Mouse (Mus musculus): ENCODE measurements around the gene Krt14. TPM values are rescaled to one million over a fixed set of nuclear protein-coding genes. Genes with fewer than 3 reads are reported as not detected.

Krt14 gene
- total and polyA plus RNA-seq, 3 experiments, result 0.31 to 0.47 TPM; not detected in 1

- Histone ChIP-seq H3K36me3 (ENCODE audit: control insufficient read depth, insufficient read depth, low read length) (no peaks in the 10 kb centered on the region), H3K4me3 (no peak overlapping the region), H3K9ac (ENCODE audit: low read depth, low read length) (no peak overlapping the region), H3K79me2 (replicated peaks; ENCODE audit: control insufficient read depth, insufficient read depth, low read length) (no peaks in the 10 kb centered on the region), H3K27ac (no peak overlapping the region), H3K27me3 (ENCODE audit: control insufficient read depth, insufficient read depth, low read length) (no peaks in the 10 kb centered on the region), H3K4me1 (ENCODE audit: control insufficient read depth, insufficient read depth, low read length) (no peaks in the 10 kb centered on the region)
- TF ChIP-seq POLR2A (IDR thresholded peaks at IDR 0.05; ENCODE audit: insufficient read depth, low read depth, low read length), result no peak
- TF ChIP-seq EP300 (IDR thresholded peaks at IDR 0.05; ENCODE audit: insufficient read depth, low read depth, low read length), result no peak
- no peak for TF ChIP-seq CTCF (IDR thresholded peaks at IDR 0.05)
- WGBS, result 53% methylated on average over 4 of the region's 4 CpGs
- intact Hi-C loops (cut with DNase I), result no loop called here
- DNase-seq, result no peak
Measured at GRCm38 (mm10) chr11:100198666-100199065, 8.7 kb downstream of the Krt14 start.

- H3K27me3 ChIP-seq (ENCODE audit: control insufficient read depth, insufficient read depth, low read length), result no peaks in the 10 kb centered on the region; the same call in 1 of the 2 replicates
- intact Hi-C loops (cut with DNase I), result no loop called here
- 40% methylated on average over 9 of the region's 9 CpGs for WGBS
- TF ChIP-seq CTCF (IDR thresholded peaks at IDR 0.05) (no peak), POLR2A (IDR thresholded peaks at IDR 0.05; ENCODE audit: insufficient read depth, low read depth, low read length) (no peak), EP300 (IDR thresholded peaks at IDR 0.05; ENCODE audit: insufficient read depth, low read depth, low read length) (no peak)
- no peaks in the 10 kb centered on the region for H3K4me1 ChIP-seq (ENCODE audit: control insufficient read depth, insufficient read depth, low read length)
- no peak within 1 kb of the TSS for H3K9ac ChIP-seq (ENCODE audit: low read depth, low read length)
- H3K79me2 ChIP-seq (replicated peaks; ENCODE audit: control insufficient read depth, insufficient read depth, low read length), result no peaks in the 10 kb centered on the region
- DNase-seq, result no peak
- H3K4me3 ChIP-seq, result no peak within 1 kb of the TSS
- no peaks in the 10 kb centered on the region for H3K36me3 ChIP-seq (ENCODE audit: control insufficient read depth, insufficient read depth, low read length)
- H3K27ac ChIP-seq, result no peak within 1 kb of the TSS
Measured at GRCm38 (mm10) chr11:100192992-100193391, 14.4 kb downstream of the Krt14 start, which contains the start of gene Krt9. Krt9 (minus strand) TSS chr11:100193246.

GRCm38 (mm10) chr11:100191820-100192219 is 15.5 kb downstream of the Krt14 start:
- no peak for TF ChIP-seq EP300 (IDR thresholded peaks at IDR 0.05; ENCODE audit: insufficient read depth, low read depth, low read length)
- no peak for TF ChIP-seq CTCF (IDR thresholded peaks at IDR 0.05)
- no peak for TF ChIP-seq POLR2A (IDR thresholded peaks at IDR 0.05; ENCODE audit: insufficient read depth, low read depth, low read length)
- no peak overlapping the region for H3K27ac ChIP-seq
- intact Hi-C loops (cut with DNase I), result no loop called here

DNA sequence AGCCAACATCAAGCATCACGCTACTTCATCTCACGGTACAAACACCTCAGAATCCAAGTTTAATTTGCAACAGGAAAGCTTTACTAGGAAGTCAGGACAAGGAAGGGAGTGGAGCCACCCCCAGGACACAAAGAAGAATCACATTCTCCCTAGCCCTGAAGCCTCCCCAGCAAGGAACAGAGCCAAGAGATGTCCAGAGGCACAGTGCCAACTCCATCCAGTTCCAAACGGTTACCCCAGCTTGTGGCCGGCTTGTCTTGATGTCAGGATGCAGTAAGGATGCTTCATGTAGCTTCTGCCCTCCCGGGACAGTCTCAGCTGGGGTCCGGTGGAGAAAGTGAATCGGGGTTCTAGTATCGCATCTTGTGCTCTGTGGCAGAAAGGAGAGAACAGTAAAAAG is 20.6 kb downstream of the Krt14 start:
- Histone ChIP-seq H3K27me3 (ENCODE audit: control insufficient read depth, insufficient read depth, low read length) (no peaks in the 10 kb centered on the region; the same call in 1 of the 2 replicates), H3K27ac (no peak overlapping the region), H3K9ac (ENCODE audit: low read depth, low read length) (no peak overlapping the region), H3K79me2 (replicated peaks; ENCODE audit: control insufficient read depth, insufficient read depth, low read length) (no peaks in the 10 kb centered on the region), H3K4me1 (ENCODE audit: control insufficient read depth, insufficient read depth, low read length) (no peaks in the 10 kb centered on the region), H3K4me3 (no peak overlapping the region), H3K36me3 (ENCODE audit: control insufficient read depth, insufficient read depth, low read length) (no peaks in the 10 kb centered on the region)
- DNase-seq, result no peak
- intact Hi-C loops (cut with DNase I), result no loop called here
- TF ChIP-seq EP300 (IDR thresholded peaks at IDR 0.05; ENCODE audit: insufficient read depth, low read depth, low read length) (no peak), CTCF (IDR thresholded peaks at IDR 0.05) (no peak), POLR2A (IDR thresholded peaks at IDR 0.05; ENCODE audit: insufficient read depth, low read depth, low read length) (no peak)
- 66% methylated on average over 8 of the region's 8 CpGs for WGBS

More at GRCm38 (mm10) chr11:100191820-100192219, 15.5 kb downstream of the Krt14 start:
- no peak for DNase-seq
- no peaks in the 10 kb centered on the region; the same call in 1 of the 2 replicates for H3K27me3 ChIP-seq (ENCODE audit: control insufficient read depth, insufficient read depth, low read length)
- H3K4me3 ChIP-seq, result no peak overlapping the region
- no peak overlapping the region for H3K9ac ChIP-seq (ENCODE audit: low read depth, low read length)
- 87% methylated on average over 3 of the region's 3 CpGs for WGBS
- no peaks in the 10 kb centered on the region for H3K4me1 ChIP-seq (ENCODE audit: control insufficient read depth, insufficient read depth, low read length)
- no peaks in the 10 kb centered on the region for H3K79me2 ChIP-seq (replicated peaks; ENCODE audit: control insufficient read depth, insufficient read depth, low read length)
- no peaks in the 10 kb centered on the region for H3K36me3 ChIP-seq (ENCODE audit: control insufficient read depth, insufficient read depth, low read length)

- intact Hi-C loops (cut with DNase I), result no loop called here
Measured at GRCm38 (mm10) chr11:100181725-100182124, 25.6 kb downstream of the Krt14 start.

GRCm38 (mm10) chr11:100179260-100179659 is 28.1 kb downstream of the Krt14 start:
- DNase-seq, result no peak

More at GRCm38 (mm10) chr11:100181725-100182124, 25.6 kb downstream of the Krt14 start:
- Histone ChIP-seq H3K27me3 (ENCODE audit: control insufficient read depth, insufficient read depth, low read length) (no peaks in the 10 kb centered on the region), H3K9ac (ENCODE audit: low read depth, low read length) (no peak overlapping the region), H3K36me3 (ENCODE audit: control insufficient read depth, insufficient read depth, low read length) (no peaks in the 10 kb centered on the region), H3K4me1 (ENCODE audit: control insufficient read depth, insufficient read depth, low read length) (no peaks in the 10 kb centered on the region; the same call in 1 of the 2 replicates), H3K79me2 (replicated peaks; ENCODE audit: control insufficient read depth, insufficient read depth, low read length) (no peaks in the 10 kb centered on the region), H3K27ac (no peak overlapping the region), H3K4me3 (no peak overlapping the region)
- WGBS, result 39% methylated on average over 7 of the region's 7 CpGs
- TF ChIP-seq EP300 (IDR thresholded peaks at IDR 0.05; ENCODE audit: insufficient read depth, low read depth, low read length), result no peak
- DNase-seq, result no peak

More at GRCm38 (mm10) chr11:100179260-100179659, 28.1 kb downstream of the Krt14 start:
- Histone ChIP-seq H3K4me1 (ENCODE audit: control insufficient read depth, insufficient read depth, low read length) (no peaks in the 10 kb centered on the region; the same call in 1 of the 2 replicates), H3K36me3 (ENCODE audit: control insufficient read depth, insufficient read depth, low read length) (no peaks in the 10 kb centered on the region), H3K79me2 (replicated peaks; ENCODE audit: control insufficient read depth, insufficient read depth, low read length) (no peaks in the 10 kb centered on the region), H3K27me3 (ENCODE audit: control insufficient read depth, insufficient read depth, low read length) (no peaks in the 10 kb centered on the region), H3K27ac (no peak overlapping the region), H3K4me3 (no peak overlapping the region), H3K9ac (ENCODE audit: low read depth, low read length) (no peak overlapping the region)
- TF ChIP-seq EP300 (IDR thresholded peaks at IDR 0.05; ENCODE audit: insufficient read depth, low read depth, low read length), result no peak
- TF ChIP-seq CTCF (IDR thresholded peaks at IDR 0.05), result no peak
- no peak for TF ChIP-seq POLR2A (IDR thresholded peaks at IDR 0.05; ENCODE audit: insufficient read depth, low read depth, low read length)
- intact Hi-C loops (cut with DNase I), result no loop called here
- WGBS, result 73% methylated on average over 3 of the region's 3 CpGs

Data from heart, adult 2 months (tissue).